ENCODE assay signal across 7 mouse cellular contexts in the genomic region with DNA sequence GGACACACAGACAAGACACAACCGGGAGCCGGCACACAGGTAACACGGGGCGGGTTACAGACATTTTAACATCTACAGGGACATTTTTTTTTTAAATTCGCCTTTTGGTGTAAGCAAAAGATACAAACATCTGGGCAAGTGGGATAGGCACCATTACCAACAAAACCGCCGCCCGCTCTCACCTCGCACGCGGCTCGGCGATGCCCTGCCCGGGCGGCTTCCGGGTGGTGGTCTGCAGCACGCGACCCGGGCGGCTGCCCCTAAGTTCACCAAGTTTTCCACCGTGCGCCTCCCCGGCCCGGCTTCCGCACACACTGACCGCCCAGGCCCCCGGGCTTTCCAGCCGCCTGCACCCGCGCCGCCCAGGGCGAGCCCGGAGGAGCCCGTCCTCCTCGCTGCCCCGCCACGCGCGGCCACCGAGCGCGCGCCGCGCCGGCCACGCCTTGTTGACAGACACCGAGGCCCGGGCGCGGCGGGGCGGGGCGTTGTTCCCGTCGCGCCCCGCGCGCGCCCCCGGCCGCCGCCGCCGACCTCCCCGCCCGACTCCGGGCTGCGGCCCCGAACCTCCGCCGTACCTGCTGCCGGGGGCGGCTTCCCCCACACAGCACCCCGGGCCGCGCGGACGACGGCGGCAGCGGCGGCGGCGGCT. TPM values are rescaled to one million over a fixed set of nuclear protein-coding genes. Genes with fewer than 3 reads are reported as not detected.
DNase-seq lines count a peak whose midpoint lies in the region; ATAC-seq and TF ChIP-seq lines count a peak whose summit lies in the region.

No protein-coding gene starts in this region.

- H3K36me3 ChIP-seq in hindbrain, postnatal 0 days (ENCODE audit: insufficient read depth, low read length), result 0 out of 2 replicates have a peak, but pooled peaks cover 6% of the 10 kb centered on the region

- H3K4me1 ChIP-seq in hindbrain, postnatal 0 days (ENCODE audit: insufficient read depth, low read length), result peaks cover 9% of the 10 kb centered on the region

- under 1% methylated on average over 56 of the region's 86 CpGs for WGBS in hindbrain, postnatal 0 days

- no peak for TF ChIP-seq CTCF in gastrocnemius, adult 2 months (IDR thresholded peaks at IDR 0.05)
- no peak for TF ChIP-seq CTCF in hindbrain, postnatal 0 days (IDR thresholded peaks at IDR 0.05; ENCODE audit: low read depth)

- intact Hi-C loops in gastrocnemius, adult 2 months (cut with DNase I), result loop anchor here (1.0 kb wide), 1 partner anchor 28 kb away; a partner anchor contains a TSS
- intact Hi-C loops in left cerebral cortex, postnatal 25 days (cut with DNase I), result loop anchor here (1.0 kb wide), 1 partner anchor 28 kb away; a partner anchor contains a TSS

- H3K4me2 ChIP-seq in hindbrain, postnatal 0 days (ENCODE audit: low read depth, low read length), result peak overlapping the region; percentile 74

- peak overlapping the region; percentile 99 for H3K9ac ChIP-seq in hindbrain, postnatal 0 days (replicated peaks; ENCODE audit: low read length)

- H3K27ac ChIP-seq in gastrocnemius, adult 2 months, result peak overlapping the region; percentile 100
- peak overlapping the region; percentile 99 for H3K27ac ChIP-seq in hindbrain, postnatal 0 days

- H3K9me3 ChIP-seq in hindbrain, postnatal 0 days (ENCODE audit: low read length), result no peaks in the 10 kb centered on the region

- peak overlapping the region; percentile 97 for H3K4me3 ChIP-seq in gastrocnemius, adult 2 months
- peak overlapping the region; percentile 83 for H3K4me3 ChIP-seq in hindbrain, postnatal 0 days (ENCODE audit: low read length)

- peak; percentile 86 for ATAC-seq in hindbrain, postnatal 0 days

- H3K27me3 ChIP-seq in hindbrain, postnatal 0 days (ENCODE audit: insufficient read depth, low read length), result no peaks in the 10 kb centered on the region

- peak; percentile 77 for DNase-seq in adipocyte (ENCODE audit: low spot score)
- peak; percentile 60 to 80 for DNase-seq in cerebellum, postnatal 4 days (ENCODE audit: low spot score in 2 of 2)
- DNase-seq in gastrocnemius, adult 2 months, result peak; percentile 96
- DNase-seq in hindbrain, postnatal 0 days (ENCODE audit: low spot score), result peak; percentile 91
- DNase-seq in left cerebral cortex, postnatal 25 days (ENCODE audit: low spot score in 2 of 2), result peak; percentile 71 to 83
- DNase-seq in mesoderm, embryonic 11.5 days (ENCODE audit: low read depth, low spot score), result peak; percentile 86
- peak; percentile 83 for DNase-seq in right cerebral cortex, postnatal 25 days

RNA-seq across cellular contexts. Expression of a gene that starts 0.7 kb away (rescaled TPM):
- total RNA-seq in gastrocnemius, adult 2 months (2021), result 10 to 100 TPM; 54.1 to 54.3 TPM
- 53.7 and 61.6 TPM in 2 replicates for total RNA-seq in hindbrain, postnatal 0 days (2014; rRNA removed)
- 26.7 and 27.4 TPM in 2 replicates for polyA plus RNA-seq in hindbrain, postnatal 0 days (2015; fragmentation: Nextera tagmentation; extraction: Ambion mirVana)
- 10 to 100 TPM; 89.1 to 89.7 TPM for total RNA-seq in left cerebral cortex, postnatal 25 days (2021)

RNA-seq across cellular contexts. Expression of a gene that starts 28.7 kb away (rescaled TPM):
- 10 to 100 TPM; 12.6 to 14.4 TPM for total RNA-seq in gastrocnemius, adult 2 months (2021)
- total RNA-seq in hindbrain, postnatal 0 days (2014; rRNA removed), result 11.8 and 14.9 TPM in 2 replicates
- polyA plus RNA-seq in hindbrain, postnatal 0 days (2015; fragmentation: Nextera tagmentation; extraction: Ambion mirVana), result 14.0 and 14.5 TPM in 2 replicates
- 1 to 10 TPM; 9.2 to 9.8 TPM for total RNA-seq in left cerebral cortex, postnatal 25 days (2021)

RNA-seq across cellular contexts. Expression of a gene that starts 51.9 kb away (rescaled TPM):
- total RNA-seq in gastrocnemius, adult 2 months (2021), result not detected
- not detected in 2 replicates for total RNA-seq in hindbrain, postnatal 0 days (2014; rRNA removed)
- polyA plus RNA-seq in hindbrain, postnatal 0 days (2015; fragmentation: Nextera tagmentation; extraction: Ambion mirVana), result not detected in 2 replicates
- not detected for total RNA-seq in left cerebral cortex, postnatal 25 days (2021)

Comparison
In these comparisons a context has a peak if more than half of its experiments do, and no peak if none do; other contexts are left out.
1. Peak in every context shown above with its lines: DNase-seq, ATAC-seq, H3K4me3 ChIP-seq and H3K27ac ChIP-seq.